Mouse (Mus musculus): ENCODE data around the gene Tinag. TPM values are rescaled to one million over a fixed set of nuclear protein-coding genes. Genes with fewer than 3 reads are reported as not detected.
A peak's percentile ranks its signal among the peaks of the same experiment; 100 is the strongest.
"Not testable (repeated sequence)": the region's sequence is repeated elsewhere in the genome, so short reads cannot be mapped to it uniquely, and the experiment has no call there.

Gene Tinag
- 0.14 and 0.15 TPM in 2 replicates for polyA plus RNA-seq (2012; rRNA removed)
- polyA plus RNA-seq (2014; fragmentation: Nextera tagmentation; extraction: Ambion mirVana) = 0.29 and 0.33 TPM in 2 replicates

DNA sequence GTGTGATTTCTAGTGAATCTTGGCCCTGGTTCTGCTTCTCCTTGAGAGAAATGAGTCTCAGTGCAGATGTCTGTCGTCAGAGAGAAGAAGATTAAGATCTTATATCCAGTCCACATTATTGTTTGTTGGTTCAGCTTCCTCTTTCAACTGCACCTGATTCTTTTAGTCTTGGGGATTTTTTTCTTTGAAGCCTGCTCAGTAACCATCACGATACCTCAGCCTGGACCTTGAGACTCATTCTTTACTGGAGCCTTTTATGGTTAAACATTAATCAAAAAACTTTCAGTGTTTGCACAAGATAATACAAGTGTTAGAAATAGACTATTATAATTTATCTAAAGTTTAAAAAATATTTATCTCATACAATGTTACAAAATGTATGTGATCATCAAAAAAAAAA lies at the start of gene Tinag:
Gene Tinag (minus strand): TSS at position 210 of the 400 bp plus-strand sequence.
- no peaks in the 10 kb centered on the region for H3K9me3 ChIP-seq (ENCODE audit: control insufficient read depth, low read length)
- H3K4me3 ChIP-seq (replicated peaks; ENCODE audit: low read length) = no peak within 1 kb of the TSS
- no peak for DNase-seq (ENCODE audit: low spot score)
- no peak for ATAC-seq (ENCODE audit: low FRiP score, low read depth)
- H3K27ac ChIP-seq (replicated peaks; ENCODE audit: low read depth, low read length) = no peak within 1 kb of the TSS
- WGBS = 73% methylated on average over 2 of the region's 2 CpGs
- no peak within 1 kb of the TSS for H3K9ac ChIP-seq (ENCODE audit: low read depth, low read length, severe bottlenecking)
- no peak for TF ChIP-seq POLR2A (IDR thresholded peaks at IDR 0.05; ENCODE audit: borderline replicate concordance, extremely low read depth, insufficient read depth, insufficient read length)
- H3K4me2 ChIP-seq (replicated peaks; ENCODE audit: low read depth, low read length, severe bottlenecking) = no peak within 1 kb of the TSS
- H3K4me1 ChIP-seq (ENCODE audit: control insufficient read depth, insufficient read depth, low read length) = no peaks in the 10 kb centered on the region
- H3K27me3 ChIP-seq (ENCODE audit: control insufficient read depth, insufficient read depth, low read length) = no peaks in the 10 kb centered on the region
- H3K36me3 ChIP-seq (ENCODE audit: control insufficient read depth, insufficient read depth, low read length) = no peaks in the 10 kb centered on the region

DNA sequence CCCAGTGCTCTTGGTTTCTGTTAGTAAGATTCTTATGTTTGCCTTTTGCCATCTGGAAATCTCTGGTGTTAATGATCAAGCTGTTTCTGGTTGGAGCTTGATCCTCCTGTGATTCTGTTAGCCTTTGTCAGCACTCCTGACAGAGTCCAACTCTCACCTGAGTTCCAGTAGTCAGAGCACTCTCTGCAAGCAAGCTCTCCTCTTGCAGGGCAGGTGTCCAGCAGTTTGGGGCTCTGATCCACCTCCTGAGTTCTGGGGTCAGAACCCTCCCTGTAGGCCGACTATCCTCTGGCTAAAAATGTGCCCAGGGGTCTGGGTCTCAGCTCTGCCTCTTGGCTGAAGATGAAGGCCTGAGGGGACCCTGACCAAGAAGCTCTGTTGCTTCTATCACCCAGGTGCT lies 37.6 kb upstream of the Tinag start:
- H3K4me3 ChIP-seq (replicated peaks; ENCODE audit: low read length); H3K4me1 ChIP-seq (ENCODE audit: control insufficient read depth, insufficient read depth, low read length); H3K36me3 ChIP-seq (ENCODE audit: control insufficient read depth, insufficient read depth, low read length); H3K27ac ChIP-seq (replicated peaks; ENCODE audit: low read depth, low read length); ATAC-seq (ENCODE audit: low FRiP score, low read depth); DNase-seq (ENCODE audit: low spot score); H3K9ac ChIP-seq (ENCODE audit: low read depth, low read length, severe bottlenecking); H3K9me3 ChIP-seq (ENCODE audit: control insufficient read depth, low read length); H3K4me2 ChIP-seq (replicated peaks; ENCODE audit: low read depth, low read length, severe bottlenecking); H3K27me3 ChIP-seq (ENCODE audit: control insufficient read depth, insufficient read depth, low read length): not testable (repeated sequence)
- WGBS = 75% methylated on average over 1 of the region's 1 CpGs

DNA sequence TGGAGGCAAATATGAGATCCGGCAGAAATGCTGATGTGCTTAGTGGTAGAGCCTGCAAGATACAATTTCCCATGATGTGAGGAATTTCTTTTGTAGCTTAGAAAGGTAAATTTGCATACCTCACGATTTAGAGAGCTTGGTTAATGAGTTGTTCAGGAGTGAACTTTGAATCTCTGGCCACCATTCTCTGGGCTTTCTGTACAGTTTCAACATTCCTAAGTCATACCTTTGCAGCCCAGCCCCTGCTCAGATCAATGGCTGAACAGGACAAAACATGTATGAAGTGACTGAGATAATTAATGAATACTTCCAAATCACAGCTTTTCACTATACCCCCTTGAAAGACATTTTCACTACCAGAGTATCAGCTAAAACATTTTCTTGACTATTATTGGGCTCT lies 26.1 kb upstream of the Tinag start:
- H3K27me3 ChIP-seq (ENCODE audit: control insufficient read depth, insufficient read depth, low read length) = no peaks in the 10 kb centered on the region
- H3K9me3 ChIP-seq (ENCODE audit: control insufficient read depth, low read length) = no peaks in the 10 kb centered on the region
- H3K36me3 ChIP-seq (ENCODE audit: control insufficient read depth, insufficient read depth, low read length) = no peaks in the 10 kb centered on the region
- no peak overlapping the region for H3K27ac ChIP-seq (replicated peaks; ENCODE audit: low read depth, low read length)
- no peak for TF ChIP-seq POLR2A (IDR thresholded peaks at IDR 0.05; ENCODE audit: borderline replicate concordance, extremely low read depth, insufficient read depth, insufficient read length)
- H3K9ac ChIP-seq (ENCODE audit: low read depth, low read length, severe bottlenecking) = no peak overlapping the region
- DNase-seq (ENCODE audit: low spot score) = no peak
- no peak overlapping the region for H3K4me2 ChIP-seq (replicated peaks; ENCODE audit: low read depth, low read length, severe bottlenecking)
- ATAC-seq (ENCODE audit: low FRiP score, low read depth) = no peak
- WGBS = 74% methylated on average over 2 of the region's 2 CpGs
- no peaks in the 10 kb centered on the region for H3K4me1 ChIP-seq (ENCODE audit: control insufficient read depth, insufficient read depth, low read length)
- no peak overlapping the region for H3K4me3 ChIP-seq (replicated peaks; ENCODE audit: low read length)

DNA sequence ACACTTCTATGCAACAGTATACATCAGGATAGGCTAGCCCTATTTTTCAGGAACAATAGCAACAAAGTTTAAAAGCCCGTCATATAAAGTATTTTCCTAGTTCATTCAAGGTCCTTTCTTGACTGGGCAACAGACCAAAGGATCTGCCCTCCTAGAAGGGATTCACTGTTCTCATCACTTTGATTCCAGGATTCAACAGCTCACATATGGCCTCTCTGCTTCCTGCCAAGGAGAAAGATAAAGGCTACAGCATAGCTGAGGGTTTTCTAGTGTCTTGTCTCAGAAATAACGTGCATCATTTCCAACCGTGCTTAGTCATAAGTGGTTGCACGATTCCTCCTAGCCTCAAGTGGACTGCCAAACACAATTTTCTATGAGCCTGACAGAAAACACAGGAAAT lies 11.0 kb upstream of the Tinag start:
- H3K9ac ChIP-seq (ENCODE audit: low read depth, low read length, severe bottlenecking) = no peak overlapping the region
- H3K36me3 ChIP-seq (ENCODE audit: control insufficient read depth, insufficient read depth, low read length) = no peaks in the 10 kb centered on the region
- ATAC-seq (ENCODE audit: low FRiP score, low read depth) (no peak), DNase-seq (ENCODE audit: low spot score) (peak; percentile 9)
- H3K4me2 ChIP-seq (replicated peaks; ENCODE audit: low read depth, low read length, severe bottlenecking) = no peak overlapping the region
- H3K27me3 ChIP-seq (ENCODE audit: control insufficient read depth, insufficient read depth, low read length) = no peaks in the 10 kb centered on the region
- no peak overlapping the region for H3K27ac ChIP-seq (replicated peaks; ENCODE audit: low read depth, low read length)
- H3K4me1 ChIP-seq (ENCODE audit: control insufficient read depth, insufficient read depth, low read length) = no peaks in the 10 kb centered on the region
- no peak overlapping the region for H3K4me3 ChIP-seq (replicated peaks; ENCODE audit: low read length)
- no peaks in the 10 kb centered on the region for H3K9me3 ChIP-seq (ENCODE audit: control insufficient read depth, low read length)
- 80% methylated on average over 4 of the region's 4 CpGs for WGBS
- no peak for TF ChIP-seq POLR2A (IDR thresholded peaks at IDR 0.05; ENCODE audit: borderline replicate concordance, extremely low read depth, insufficient read depth, insufficient read length)

DNA sequence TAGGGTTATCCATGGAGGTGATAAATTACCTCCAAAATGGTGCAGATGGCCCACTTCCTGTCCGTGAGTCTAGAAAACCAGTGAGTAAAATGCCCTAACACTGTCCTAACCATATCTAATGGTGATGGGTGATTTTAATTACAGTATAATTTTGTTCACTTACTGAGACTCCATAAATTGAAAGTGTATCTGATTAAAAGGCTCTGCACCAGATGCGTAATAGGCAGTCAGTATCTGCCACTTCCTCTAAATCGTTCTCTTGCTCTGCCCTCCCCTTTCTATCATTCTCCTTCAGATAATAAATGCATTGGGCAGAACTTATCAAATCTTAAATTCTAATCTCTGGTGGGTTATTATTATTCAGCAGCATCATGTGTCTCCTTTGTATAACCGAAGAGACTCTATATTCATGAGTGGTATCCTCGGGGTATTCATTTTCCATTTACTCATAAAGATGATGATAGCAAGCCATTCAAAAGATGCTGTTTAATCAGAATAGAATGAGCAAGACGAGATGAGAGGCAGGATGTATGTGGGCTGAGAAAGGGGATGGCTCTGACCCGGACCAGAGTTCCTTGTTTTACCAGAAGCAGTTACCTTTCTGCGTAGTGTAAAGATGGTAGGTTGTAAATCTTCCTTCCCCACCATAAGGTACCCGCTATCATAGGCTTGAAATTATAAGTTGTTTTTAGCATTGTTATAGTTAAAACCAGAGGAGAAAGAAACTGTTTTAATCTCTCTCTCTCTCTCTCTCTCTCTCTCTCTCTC lies 9.0 kb upstream of the Tinag start:
- WGBS = 75% methylated on average over 9 of the region's 9 CpGs
- no peak for TF ChIP-seq POLR2A (IDR thresholded peaks at IDR 0.05; ENCODE audit: borderline replicate concordance, extremely low read depth, insufficient read depth, insufficient read length)
- H3K4me2 ChIP-seq (replicated peaks; ENCODE audit: low read depth, low read length, severe bottlenecking) = no peak overlapping the region
- ATAC-seq (ENCODE audit: low FRiP score, low read depth) = no peak
- no peak for DNase-seq (ENCODE audit: low spot score)
- H3K27me3 ChIP-seq (ENCODE audit: control insufficient read depth, insufficient read depth, low read length) = no peaks in the 10 kb centered on the region
- no peaks in the 10 kb centered on the region for H3K4me1 ChIP-seq (ENCODE audit: control insufficient read depth, insufficient read depth, low read length)
- no peaks in the 10 kb centered on the region for H3K9me3 ChIP-seq (ENCODE audit: control insufficient read depth, low read length)
- no peaks in the 10 kb centered on the region for H3K36me3 ChIP-seq (ENCODE audit: control insufficient read depth, insufficient read depth, low read length)
- H3K9ac ChIP-seq (ENCODE audit: low read depth, low read length, severe bottlenecking) = no peak overlapping the region
- no peak overlapping the region for H3K27ac ChIP-seq (replicated peaks; ENCODE audit: low read depth, low read length)
- no peak overlapping the region for H3K4me3 ChIP-seq (replicated peaks; ENCODE audit: low read length)
